Mouse (Mus musculus): ENCODE measurements around the gene Gm16223.

DNA sequence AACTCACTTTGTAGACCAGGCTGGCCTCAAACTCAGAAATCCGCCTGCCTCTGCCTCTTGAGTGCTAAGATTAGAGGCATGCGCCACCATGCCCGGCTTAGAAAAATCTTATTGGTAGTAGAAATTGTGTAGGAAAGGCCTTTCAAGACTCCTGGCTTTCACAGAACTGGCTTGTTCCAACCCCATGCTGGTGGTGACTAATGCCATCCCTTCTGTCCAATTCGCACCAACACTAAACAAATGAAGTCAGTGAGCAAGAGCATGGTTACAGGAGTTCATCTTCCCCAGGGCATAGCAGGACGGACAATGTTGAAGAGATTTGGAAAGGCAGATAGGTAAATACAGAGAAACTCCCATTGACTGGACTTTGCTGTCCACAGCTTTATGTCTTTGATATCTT lies 12.6 kb upstream of the Gm16223 start:
- TF ChIP-seq EP300 (IDR thresholded peaks at IDR 0.05; ENCODE audit: low read depth) (no peak), CTCF (IDR thresholded peaks at IDR 0.05; ENCODE audit: low read depth) (no peak)
